Mouse (Mus musculus) forebrain, postnatal 0 days (tissue): ENCODE measurements around the gene Lactb. TPM values are rescaled to one million over a fixed set of nuclear protein-coding genes. Genes with fewer than 3 reads are reported as not detected.

Experiments
- ATAC-seq: fragments of 200-750 bp; cut with Nextera tagmentation; 2 replicates; pipeline ENCODE4 v1.8.0; 2017; ENCODE audit warnings: mild to moderate bottlenecking, moderate library complexity
- DNase-seq: peaks from one replicate; pipeline ENCODE4 v3.0.0-alpha.2; 2015
- H3K27ac ChIP-seq: fragments of 300-500 bp; sonication (generic); 2 replicates; pipeline ENCODE4 v1.5.1; 2014; ENCODE audit warnings: low read depth, mild to moderate bottlenecking, antibody characterized with exemption, low read length, moderate library complexity, mixed read lengths
- H3K27me3 ChIP-seq: fragments of 300-500 bp; sonication (generic); 2 replicates; pipeline ENCODE4 v1.6.1; 2014; ENCODE audit warnings: mild to moderate bottlenecking, low read length, mixed read lengths; ENCODE audit not compliant: insufficient read depth
- H3K36me3 ChIP-seq: fragments of 300-500 bp; sonication (generic); 2 replicates; pipeline ENCODE4 v1.6.1; 2014; ENCODE audit warnings: mild to moderate bottlenecking, moderate library complexity; ENCODE audit not compliant: insufficient read depth
- H3K4me1 ChIP-seq: fragments of 300-500 bp; sonication (generic); 2 replicates; pipeline ENCODE4 v1.6.1; 2014; ENCODE audit warnings: antibody characterized with exemption; ENCODE audit not compliant: insufficient read depth
- H3K4me2 ChIP-seq: fragments of 300-500 bp; sonication (generic); 2 replicates; pipeline ENCODE4 v1.6.1; 2014; ENCODE audit warnings: low read depth, mild to moderate bottlenecking, moderate library complexity
- H3K4me3 ChIP-seq: fragments of 300-500 bp; sonication (generic); 2 replicates; pipeline ENCODE4 v1.5.1; 2014; ENCODE audit warnings: low read depth, low read length, mixed read lengths
- H3K9ac ChIP-seq: fragments of 300-500 bp; sonication (generic); 2 replicates; pipeline ENCODE4 v1.6.1; 2014; ENCODE audit warnings: mild to moderate bottlenecking
- H3K9me3 ChIP-seq: fragments of 300-500 bp; sonication (generic); 2 replicates; pipeline ENCODE4 v1.6.1; 2016; ENCODE audit warnings: low read length
- CTCF ChIP-seq: sonication (generic); IDR thresholded peaks from 2 replicates; pipeline ENCODE4 v1.5.1; 2016; ENCODE audit warnings: antibody characterized with exemption, control low read depth, low read depth
- WGBS: fragments of 180-500 bp; shearing (Covaris S2); extraction: QIAGEN DNeasy Blood & Tissue Kit; methylation state at CpG from one replicate; pipeline ENCODE4 v1.1.7; 2014; 5-methylcytosine and 5-hydroxymethylcytosine counted together
- polyA plus RNA-seq: library from polyadenylated mRNA; unstranded; fragments of >200 nt; fragmentation: Nextera tagmentation; extraction: Ambion mirVana; gene quantifications from 2 replicates; pipeline ENCODE4 v1.2.1, GENCODE M21; 2015
- total RNA-seq: library from RNA; depleted of rRNA; stranded (reverse); fragments of >200 nt; gene quantifications from 2 replicates; pipeline ENCODE4 v1.2.3, GENCODE M21; 2014; rRNA removed

Gene Lactb
- total RNA-seq (20.3 and 20.7 TPM in 2 replicates), polyA plus RNA-seq (9.9 and 12.2 TPM in 2 replicates)

- 0% methylated on average over 31 of the region's 32 CpGs for WGBS
- Histone ChIP-seq H3K4me1 (peaks cover 9% of the 10 kb centered on the region; the same call in 1 of the 2 replicates), H3K9me3 (no peaks in the 10 kb centered on the region), H3K4me2 (peak within 1 kb of the TSS; percentile 65), H3K27me3 (no peaks in the 10 kb centered on the region), H3K9ac (peak within 1 kb of the TSS; percentile 90), H3K36me3 (peaks cover 9% of the 10 kb centered on the region), H3K4me3 (peak within 1 kb of the TSS; percentile 95), H3K27ac (peak within 1 kb of the TSS; percentile 91)
- ATAC-seq (peak; percentile 99), DNase-seq (peak; percentile 93)
- TF ChIP-seq CTCF, result no peak
These were observed at the start of gene Lactb for GRCm38 (mm10) chr9:66975239-66975645. TSS of gene Lactb (minus strand) at chr9:66975484.

GRCm38 (mm10) chr9:67023371-67023770, 48.1 kb upstream of the Lactb start:
- no peaks in the 10 kb centered on the region for H3K9me3 ChIP-seq
- no peak for TF ChIP-seq CTCF
- ATAC-seq (no peak), DNase-seq (no peak)
- WGBS, result 95% methylated on average over 9 of the region's 9 CpGs
- H3K9ac ChIP-seq, result no peak overlapping the region
- H3K36me3 ChIP-seq, result peaks cover 31% of the 10 kb centered on the region
- no peak overlapping the region for H3K4me3 ChIP-seq
- no peak overlapping the region for H3K27ac ChIP-seq
- no peaks in the 10 kb centered on the region for H3K27me3 ChIP-seq
- no peaks in the 10 kb centered on the region for H3K4me1 ChIP-seq
- no peak overlapping the region for H3K4me2 ChIP-seq

DNA sequence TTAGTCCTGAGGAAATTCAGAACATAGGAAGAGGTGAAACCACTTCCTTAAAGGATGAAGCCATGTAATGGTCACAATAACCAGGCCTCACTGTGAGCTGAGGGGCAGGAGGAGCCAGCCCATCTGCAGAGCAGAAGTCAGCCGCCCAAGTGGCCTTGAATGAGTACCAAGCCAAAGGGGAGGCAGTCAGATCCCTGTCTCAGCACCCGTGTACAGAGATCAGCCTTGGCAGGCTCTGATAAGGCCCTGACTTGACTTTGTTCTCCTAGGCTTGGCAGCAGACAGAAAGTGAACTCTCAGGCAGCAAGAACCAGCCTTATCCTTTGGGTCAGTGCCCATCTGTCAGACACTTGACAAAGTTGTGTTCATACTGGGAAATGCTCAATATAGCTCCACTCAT, 44.8 kb upstream of the Lactb start:
- H3K4me3 ChIP-seq, result no peak overlapping the region
- no peaks in the 10 kb centered on the region for H3K27me3 ChIP-seq
- H3K36me3 ChIP-seq, result peaks cover 14% of the 10 kb centered on the region; the same call in 1 of the 2 replicates
- ATAC-seq (no peak), DNase-seq (no peak)
- no peak overlapping the region for H3K9ac ChIP-seq
- H3K9me3 ChIP-seq, result no peaks in the 10 kb centered on the region
- WGBS, result 67% methylated on average over 2 of the region's 2 CpGs
- H3K4me2 ChIP-seq, result no peak overlapping the region
- H3K27ac ChIP-seq, result no peak overlapping the region
- H3K4me1 ChIP-seq, result no peaks in the 10 kb centered on the region
- no peak for TF ChIP-seq CTCF

- H3K4me2 ChIP-seq, result no peak overlapping the region
- no peak for DNase-seq
- H3K27me3 ChIP-seq, result no peaks in the 10 kb centered on the region
- no peak for ATAC-seq
- no peak overlapping the region for H3K27ac ChIP-seq
- no peak for TF ChIP-seq CTCF
- 79% methylated on average over 2 of the region's 2 CpGs for WGBS
- no peak overlapping the region for H3K9ac ChIP-seq
- no peak overlapping the region for H3K4me3 ChIP-seq
- no peaks in the 10 kb centered on the region for H3K36me3 ChIP-seq
- no peaks in the 10 kb centered on the region for H3K4me1 ChIP-seq
- no peaks in the 10 kb centered on the region for H3K9me3 ChIP-seq
These were observed 38.2 kb upstream of the Lactb start for GRCm38 (mm10) chr9:67013501-67013900.

DNA sequence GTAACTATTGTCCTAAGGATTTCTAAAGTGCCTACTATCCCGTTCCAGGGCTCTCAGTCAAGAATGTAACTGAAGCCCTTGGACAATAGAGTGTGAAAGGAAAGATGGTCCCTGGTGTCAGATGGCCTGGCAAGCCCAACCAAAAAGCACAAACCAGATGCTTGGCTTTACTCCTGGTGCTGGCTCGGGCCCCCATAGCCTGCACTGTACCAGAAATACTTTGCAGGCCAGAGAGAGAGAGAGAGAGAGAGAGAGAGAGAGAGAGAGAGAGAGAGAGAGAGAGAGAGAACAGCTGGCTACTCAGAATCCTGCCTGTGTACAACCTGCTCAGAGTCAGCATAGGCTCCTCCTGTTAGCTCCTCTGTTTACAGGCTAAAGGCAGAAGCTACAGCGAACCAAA, 37.2 kb upstream of the Lactb start:
- Histone ChIP-seq H3K27ac (no peak overlapping the region), H3K9me3 (no peaks in the 10 kb centered on the region), H3K27me3 (no peaks in the 10 kb centered on the region), H3K4me3 (no peak overlapping the region), H3K9ac (no peak overlapping the region), H3K36me3 (no peaks in the 10 kb centered on the region), H3K4me1 (no peaks in the 10 kb centered on the region), H3K4me2 (no peak overlapping the region)
- no peak for DNase-seq
- TF ChIP-seq CTCF, result no peak
- ATAC-seq, result no peak
- WGBS, result 51% methylated on average over 3 of the region's 3 CpGs

DNA sequence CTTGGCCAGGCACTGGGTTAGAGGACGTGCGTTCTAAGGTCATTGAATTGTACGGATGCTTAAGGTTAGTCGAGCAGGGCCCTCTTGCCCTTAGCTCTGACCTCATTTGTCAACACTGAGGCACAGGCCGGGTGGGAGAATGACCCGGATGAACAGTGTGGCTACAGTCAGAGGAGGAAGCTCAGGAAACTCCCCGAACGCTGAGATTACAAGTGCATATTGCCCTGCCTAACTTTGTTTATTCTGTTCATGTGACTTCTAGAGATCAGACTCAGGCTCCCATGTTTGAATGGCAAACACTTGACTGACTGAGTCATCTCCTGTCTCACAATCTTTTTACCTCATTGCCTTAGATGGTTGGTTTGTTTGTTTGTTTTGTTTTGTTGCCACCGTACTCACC, 36.2 kb upstream of the Lactb start:
- no peak overlapping the region for H3K4me3 ChIP-seq
- no peak overlapping the region for H3K4me2 ChIP-seq
- no peaks in the 10 kb centered on the region for H3K27me3 ChIP-seq
- H3K4me1 ChIP-seq, result no peaks in the 10 kb centered on the region
- DNase-seq (no peak), ATAC-seq (no peak)
- no peak for TF ChIP-seq CTCF
- H3K9me3 ChIP-seq, result no peaks in the 10 kb centered on the region
- no peak overlapping the region for H3K9ac ChIP-seq
- H3K36me3 ChIP-seq, result no peaks in the 10 kb centered on the region
- no peak overlapping the region for H3K27ac ChIP-seq
- WGBS, result 87% methylated on average over 9 of the region's 9 CpGs

- no peak for TF ChIP-seq CTCF
- Histone ChIP-seq H3K4me2 (no peak overlapping the region), H3K4me1 (no peaks in the 10 kb centered on the region), H3K9ac (no peak overlapping the region), H3K4me3 (no peak overlapping the region), H3K36me3 (no peaks in the 10 kb centered on the region), H3K27me3 (no peaks in the 10 kb centered on the region), H3K9me3 (no peaks in the 10 kb centered on the region), H3K27ac (no peak overlapping the region)
- WGBS, result 61% methylated on average over 11 of the region's 11 CpGs
- no peak for ATAC-seq
- DNase-seq, result no peak
These were observed 33.5 kb upstream of the Lactb start for GRCm38 (mm10) chr9:67008781-67009180.
